Mouse (Mus musculus): ENCODE results near the gene Slc15a4. TPM values are rescaled to one million over a fixed set of nuclear protein-coding genes. Genes with fewer than 3 reads are reported as not detected.
A peak's percentile ranks its signal among the peaks of the same experiment; 100 is the strongest.

The Slc15a4 gene
- polyA plus RNA-seq, 1 experiment: 22.8 TPM

GRCm38 (mm10) chr5:127638177-127638576 is 5.5 kb upstream of the Slc15a4 start:
- Histone ChIP-seq H3K4me1 (ENCODE audit: control insufficient read depth, insufficient read depth, low read length) (peaks cover 7% of the 10 kb centered on the region), H3K36me3 (ENCODE audit: control insufficient read depth, insufficient read depth, low read length) (no peaks in the 10 kb centered on the region), H3K27ac (ENCODE audit: control insufficient read depth, insufficient read depth, low read depth, low read length) (no peak overlapping the region), H3K27me3 (ENCODE audit: control insufficient read depth, insufficient read depth, low read length) (no peaks in the 10 kb centered on the region), H3K4me3 (ENCODE audit: control insufficient read depth, low read depth, low read length) (no peak overlapping the region)
- TF ChIP-seq POLR2A (IDR thresholded peaks at IDR 0.05; ENCODE audit: control insufficient read depth, low read depth, low read length) (no peak), CTCF (IDR thresholded peaks at IDR 0.05; ENCODE audit: control insufficient read depth, insufficient read depth, insufficient replicate concordance, low read depth, low read length) (no peak)

GRCm38 (mm10) chr5:127637622-127638021 is 4.9 kb upstream of the Slc15a4 start:
- Histone ChIP-seq H3K27me3 (ENCODE audit: control insufficient read depth, insufficient read depth, low read length) (no peaks in the 10 kb centered on the region), H3K27ac (ENCODE audit: control insufficient read depth, insufficient read depth, low read depth, low read length) (no peak overlapping the region), H3K36me3 (ENCODE audit: control insufficient read depth, insufficient read depth, low read length) (no peaks in the 10 kb centered on the region), H3K4me3 (ENCODE audit: control insufficient read depth, low read depth, low read length) (no peak overlapping the region), H3K4me1 (ENCODE audit: control insufficient read depth, insufficient read depth, low read length) (peaks cover 8% of the 10 kb centered on the region)
- no peak for TF ChIP-seq CTCF (IDR thresholded peaks at IDR 0.05; ENCODE audit: control insufficient read depth, insufficient read depth, insufficient replicate concordance, low read depth, low read length)
- no peak for TF ChIP-seq POLR2A (IDR thresholded peaks at IDR 0.05; ENCODE audit: control insufficient read depth, low read depth, low read length)

- H3K36me3 ChIP-seq (ENCODE audit: control insufficient read depth, insufficient read depth, low read length): no peaks in the 10 kb centered on the region
Measured at GRCm38 (mm10) chr5:127633666-127634065, 969 bp upstream of the Slc15a4 start.

GRCm38 (mm10) chr5:127633188-127633587 is 491 bp upstream of the Slc15a4 start:
- TF ChIP-seq CTCF (IDR thresholded peaks at IDR 0.05; ENCODE audit: control insufficient read depth, insufficient read depth, insufficient replicate concordance, low read depth, low read length): no peak
- no peak for TF ChIP-seq POLR2A (IDR thresholded peaks at IDR 0.05; ENCODE audit: control insufficient read depth, low read depth, low read length)

More at GRCm38 (mm10) chr5:127633666-127634065, 969 bp upstream of the Slc15a4 start:
- Histone ChIP-seq H3K27me3 (ENCODE audit: control insufficient read depth, insufficient read depth, low read length) (no peaks in the 10 kb centered on the region), H3K27ac (ENCODE audit: control insufficient read depth, insufficient read depth, low read depth, low read length) (no peak overlapping the region), H3K4me1 (ENCODE audit: control insufficient read depth, insufficient read depth, low read length) (peaks cover 9% of the 10 kb centered on the region), H3K4me3 (ENCODE audit: control insufficient read depth, low read depth, low read length) (no peak overlapping the region)
- TF ChIP-seq POLR2A (IDR thresholded peaks at IDR 0.05; ENCODE audit: control insufficient read depth, low read depth, low read length): no peak
- no peak for TF ChIP-seq CTCF (IDR thresholded peaks at IDR 0.05; ENCODE audit: control insufficient read depth, insufficient read depth, insufficient replicate concordance, low read depth, low read length)

GRCm38 (mm10) chr5:127631671-127632070 is 1.0 kb downstream of the Slc15a4 start:
- Histone ChIP-seq H3K27ac (ENCODE audit: control insufficient read depth, insufficient read depth, low read depth, low read length) (no peak overlapping the region), H3K27me3 (ENCODE audit: control insufficient read depth, insufficient read depth, low read length) (no peaks in the 10 kb centered on the region), H3K4me1 (ENCODE audit: control insufficient read depth, insufficient read depth, low read length) (peaks cover 9% of the 10 kb centered on the region), H3K4me3 (ENCODE audit: control insufficient read depth, low read depth, low read length) (peak overlapping the region; percentile 65), H3K36me3 (ENCODE audit: control insufficient read depth, insufficient read depth, low read length) (no peaks in the 10 kb centered on the region)
- TF ChIP-seq POLR2A (IDR thresholded peaks at IDR 0.05; ENCODE audit: control insufficient read depth, low read depth, low read length) (no peak), CTCF (IDR thresholded peaks at IDR 0.05; ENCODE audit: control insufficient read depth, insufficient read depth, insufficient replicate concordance, low read depth, low read length) (no peak)

More at GRCm38 (mm10) chr5:127633188-127633587, 491 bp upstream of the Slc15a4 start:
- H3K4me1 ChIP-seq (ENCODE audit: control insufficient read depth, insufficient read depth, low read length): peaks cover 9% of the 10 kb centered on the region
- H3K36me3 ChIP-seq (ENCODE audit: control insufficient read depth, insufficient read depth, low read length): no peaks in the 10 kb centered on the region
- no peaks in the 10 kb centered on the region for H3K27me3 ChIP-seq (ENCODE audit: control insufficient read depth, insufficient read depth, low read length)
- no peak overlapping the region for H3K27ac ChIP-seq (ENCODE audit: control insufficient read depth, insufficient read depth, low read depth, low read length)
- H3K4me3 ChIP-seq (ENCODE audit: control insufficient read depth, low read depth, low read length): no peak overlapping the region

- TF ChIP-seq CTCF (IDR thresholded peaks at IDR 0.05; ENCODE audit: control insufficient read depth, insufficient read depth, insufficient replicate concordance, low read depth, low read length) (no peak; the same call in 1 of the 2 replicates), POLR2A (IDR thresholded peaks at IDR 0.05; ENCODE audit: control insufficient read depth, low read depth, low read length) (no peak)
Measured at GRCm38 (mm10) chr5:127627242-127627641, 5.5 kb downstream of the Slc15a4 start.

GRCm38 (mm10) chr5:127624427-127625213 is 8.1 kb downstream of the Slc15a4 start:
- Histone ChIP-seq H3K27me3 (ENCODE audit: control insufficient read depth, insufficient read depth, low read length) (no peaks in the 10 kb centered on the region), H3K4me1 (ENCODE audit: control insufficient read depth, insufficient read depth, low read length) (no peaks in the 10 kb centered on the region; the same call in 1 of the 2 replicates), H3K4me3 (ENCODE audit: control insufficient read depth, low read depth, low read length) (no peak overlapping the region), H3K36me3 (ENCODE audit: control insufficient read depth, insufficient read depth, low read length) (no peaks in the 10 kb centered on the region), H3K27ac (ENCODE audit: control insufficient read depth, insufficient read depth, low read depth, low read length) (no peak overlapping the region)
- no peak for TF ChIP-seq POLR2A (IDR thresholded peaks at IDR 0.05; ENCODE audit: control insufficient read depth, low read depth, low read length)
- TF ChIP-seq CTCF (IDR thresholded peaks at IDR 0.05; ENCODE audit: control insufficient read depth, insufficient read depth, insufficient replicate concordance, low read depth, low read length): no peak

More at GRCm38 (mm10) chr5:127627242-127627641, 5.5 kb downstream of the Slc15a4 start:
- no peaks in the 10 kb centered on the region for H3K36me3 ChIP-seq (ENCODE audit: control insufficient read depth, insufficient read depth, low read length)
- no peaks in the 10 kb centered on the region for H3K27me3 ChIP-seq (ENCODE audit: control insufficient read depth, insufficient read depth, low read length)
- peaks cover 4% of the 10 kb centered on the region for H3K4me1 ChIP-seq (ENCODE audit: control insufficient read depth, insufficient read depth, low read length)
- H3K27ac ChIP-seq (ENCODE audit: control insufficient read depth, insufficient read depth, low read depth, low read length): no peak overlapping the region
- no peak overlapping the region for H3K4me3 ChIP-seq (ENCODE audit: control insufficient read depth, low read depth, low read length)

All from testis, adult 2 months (tissue).